Mouse (Mus musculus) liver, adult 2 months (tissue): ENCODE data around the gene Ppp3cb. TPM values are rescaled to one million over a fixed set of nuclear protein-coding genes. Genes with fewer than 3 reads are reported as not detected.

Source experiments
- DNase-seq: peaks from one replicate; pipeline ENCODE4 v3.0.0-alpha.2; 2011; ENCODE audit warnings: low read depth, low spot score; ENCODE audit errors: extremely low read depth
- H3K27ac ChIP-seq: fragments of 200-500 bp; replicated peaks from 2 replicates; pipeline ENCODE4 v1.5.1; 2012; ENCODE audit warnings: low read depth, mild to moderate bottlenecking, control low read depth, inconsistent platforms, low read length; ENCODE audit not compliant: insufficient read depth
- H3K27me3 ChIP-seq: fragments of 200-500 bp; 2 replicates; pipeline ENCODE4 v1.6.1; 2012; ENCODE audit warnings: mild to moderate bottlenecking, moderate library complexity, low read length, inconsistent platforms; ENCODE audit not compliant: control insufficient read depth, insufficient read depth
- H3K36me3 ChIP-seq: fragments of 200-500 bp; 2 replicates; pipeline ENCODE4 v1.6.1; 2012; ENCODE audit warnings: low read length, inconsistent platforms; ENCODE audit not compliant: control insufficient read depth, insufficient read depth
- H3K4me1 ChIP-seq: fragments of 200-500 bp; 2 replicates; pipeline ENCODE4 v1.6.1; 2011; ENCODE audit warnings: low read length; ENCODE audit not compliant: control insufficient read depth, insufficient read depth
- H3K4me3 ChIP-seq: fragments of 200-500 bp; 2 replicates; pipeline ENCODE4 v1.5.1; 2011; ENCODE audit warnings: low read depth, mild to moderate bottlenecking, control low read depth, low read length, moderate library complexity; ENCODE audit not compliant: insufficient read depth
- H3K79me2 ChIP-seq: fragments of 200-500 bp; 2 replicates; pipeline ENCODE4 v1.6.1; 2012; ENCODE audit warnings: inconsistent platforms, mild to moderate bottlenecking, low read length, moderate library complexity; ENCODE audit not compliant: control insufficient read depth, insufficient read depth
- H3K9ac ChIP-seq: fragments of 200-500 bp; 2 replicates; pipeline ENCODE4 v1.6.1; 2012; ENCODE audit warnings: low read depth, mild to moderate bottlenecking, control low read depth, inconsistent platforms, low read length
- CTCF ChIP-seq: fragments of 200-500 bp; IDR thresholded peaks from 2 replicates; pipeline ENCODE4 v1.5.1; 2011; ENCODE audit warnings: low read depth, low read length, control low read depth
- POLR2A ChIP-seq: fragments of 200-500 bp; IDR thresholded peaks from 2 replicates; pipeline ENCODE4 v1.6.1; 2011; ENCODE audit warnings: low read length, control low read depth; ENCODE audit not compliant: insufficient read depth; ENCODE audit errors: extremely low read depth
- WGBS: fragments of 180-500 bp; shearing (Covaris S2); methylation state at CpG from one replicate; pipeline ENCODE4 v1.1.7; 2018; 5-methylcytosine and 5-hydroxymethylcytosine counted together
- polyA plus RNA-seq: library from polyadenylated mRNA; depleted of rRNA; stranded (reverse); fragments of >200 nt; gene quantifications from 2 replicates; pipeline ENCODE4 v1.2.3, GENCODE M21; 2012
- total RNA-seq: library from RNA; depleted of rRNA; stranded (reverse); fragments of >200 nt; gene quantifications from 2 replicates; pipeline ENCODE4 v1.2.3, GENCODE M21; 2014

Gene Ppp3cb
- total and polyA plus RNA-seq, 2 experiments, result 4.4 to 23.0 TPM

- TF ChIP-seq POLR2A (peak; percentile 71), CTCF (no peak)
- WGBS, result under 1% methylated on average over 48 of the region's 48 CpGs
- peaks cover 12% of the 10 kb centered on the region for H3K4me1 ChIP-seq
Observed at GRCm38 (mm10) chr14:20479291-20480194, 66.8 kb downstream of the Ppp3cb start, which contains the start of gene Anxa7. TSS of gene Anxa7 (minus strand) at chr14:20480133.

GRCm38 (mm10) chr14:20478801-20479200 lies 67.6 kb downstream of the Ppp3cb start:
- H3K27ac ChIP-seq, result peak overlapping the region; percentile 81
- H3K36me3 ChIP-seq, result peaks cover 3% of the 10 kb centered on the region
- peaks cover 12% of the 10 kb centered on the region for H3K4me1 ChIP-seq
- H3K27me3 ChIP-seq, result no peaks in the 10 kb centered on the region
- peak; percentile 80 for DNase-seq
- H3K79me2 ChIP-seq, result peaks cover 9% of the 10 kb centered on the region; the same call in 1 of the 2 replicates
- 1% methylated on average over 7 of the region's 7 CpGs for WGBS
- no peak for TF ChIP-seq POLR2A
- no peak for TF ChIP-seq CTCF
- peak overlapping the region; percentile 87 for H3K4me3 ChIP-seq
- peak overlapping the region; percentile 69 for H3K9ac ChIP-seq

More at GRCm38 (mm10) chr14:20479291-20480194, 66.8 kb downstream of the Ppp3cb start, which contains the start of gene Anxa7:
- H3K9ac ChIP-seq, result peak within 1 kb of the TSS; percentile 89
- peak within 1 kb of the TSS; percentile 87 for H3K4me3 ChIP-seq
- H3K27ac ChIP-seq, result peak within 1 kb of the TSS; percentile 81
- peak; percentile 79 for DNase-seq
- H3K36me3 ChIP-seq, result peaks cover 3% of the 10 kb centered on the region
- peaks cover 9% of the 10 kb centered on the region; the same call in 1 of the 2 replicates for H3K79me2 ChIP-seq
- H3K27me3 ChIP-seq, result no peaks in the 10 kb centered on the region

- peaks cover 12% of the 10 kb centered on the region for H3K4me1 ChIP-seq
- 9% methylated on average over 3 of the region's 3 CpGs for WGBS
- no peaks in the 10 kb centered on the region for H3K27me3 ChIP-seq
- peaks cover 12% of the 10 kb centered on the region; the same call in 1 of the 2 replicates for H3K79me2 ChIP-seq
- H3K9ac ChIP-seq, result no peak overlapping the region
- TF ChIP-seq CTCF (no peak), POLR2A (no peak)
- DNase-seq, result no peak
- H3K36me3 ChIP-seq, result peaks cover 3% of the 10 kb centered on the region
- H3K27ac ChIP-seq, result peak overlapping the region; percentile 14
- H3K4me3 ChIP-seq, result peak overlapping the region; percentile 87; the same call in 1 of the 2 replicates
Observed at GRCm38 (mm10) chr14:20478385-20478784, 68.0 kb downstream of the Ppp3cb start.

GRCm38 (mm10) chr14:20477261-20478025 lies 68.9 kb downstream of the Ppp3cb start:
- 30% methylated on average over 4 of the region's 4 CpGs for WGBS
- Histone ChIP-seq H3K9ac (peak overlapping the region; percentile 21), H3K4me3 (no peak overlapping the region), H3K36me3 (peaks cover 9% of the 10 kb centered on the region), H3K79me2 (peaks cover 12% of the 10 kb centered on the region; the same call in 1 of the 2 replicates), H3K4me1 (peaks cover 12% of the 10 kb centered on the region), H3K27ac (peak overlapping the region; percentile 40; the same call in 1 of the 2 replicates), H3K27me3 (no peaks in the 10 kb centered on the region)
- peak; percentile 69 for DNase-seq
- TF ChIP-seq POLR2A (no peak), CTCF (no peak)

GRCm38 (mm10) chr14:20460216-20460615 lies 86.2 kb downstream of the Ppp3cb start:
- H3K9ac ChIP-seq, result no peak overlapping the region
- no peak for DNase-seq
- WGBS, result 90% methylated on average over 14 of the region's 14 CpGs
- no peak overlapping the region for H3K27ac ChIP-seq
- peaks cover 82% of the 10 kb centered on the region for H3K36me3 ChIP-seq
- TF ChIP-seq POLR2A (no peak), CTCF (no peak)
- H3K27me3 ChIP-seq, result no peaks in the 10 kb centered on the region
- no peaks in the 10 kb centered on the region for H3K4me1 ChIP-seq
- no peak overlapping the region for H3K4me3 ChIP-seq
- no peaks in the 10 kb centered on the region for H3K79me2 ChIP-seq
